ENCODE assay signal across 8 mouse cellular contexts in genomic region chr19:4213524-4213974, GRCm38 (mm10). TPM values are rescaled to one million over a fixed set of nuclear protein-coding genes. Genes with fewer than 3 reads are reported as not detected.
DNase-seq lines count a peak whose midpoint lies in the region; ATAC-seq lines count a peak whose summit lies in the region.

No protein-coding gene starts in this region.

- ATAC-seq in hindbrain, embryonic 13.5 days (ENCODE audit: low FRiP score), result no peak
- ATAC-seq in limb, embryonic 15.5 days (ENCODE audit: insufficient number of reproducible peaks, low FRiP score, low TSS enrichment, low read depth), result no peak
- peak; percentile 3; the same call in 1 of the 2 replicates for ATAC-seq in stomach, embryonic 15.5 days (ENCODE audit: insufficient read depth, low FRiP score, low read depth)

- 3% methylated on average over 9 of the region's 9 CpGs for WGBS in hindbrain, embryonic 13.5 days
- 13% methylated on average over 9 of the region's 9 CpGs for WGBS in limb, embryonic 15.5 days
- 10% methylated on average over 9 of the region's 9 CpGs for WGBS in stomach, embryonic 15.5 days

- DNase-seq in heart, adult 11 months, result peak; percentile 95
- no peak for DNase-seq in heart, adult 8-10 months (ENCODE audit: low spot score)
- DNase-seq in NIH3T3 (ENCODE audit: low read depth), result peak; percentile 95
- DNase-seq in layer of hippocampus, adult 18-20 months (ENCODE audit: low spot score in 2 of 2), result no peak
- DNase-seq in frontal cortex, postnatal 14 days (ENCODE audit: low spot score in 2 of 2), result no peak

- H3K9me3 ChIP-seq in hindbrain, embryonic 13.5 days, result no peaks in the 10 kb centered on the region
- H3K9me3 ChIP-seq in limb, embryonic 15.5 days, result no peaks in the 10 kb centered on the region
- no peaks in the 10 kb centered on the region for H3K9me3 ChIP-seq in stomach, embryonic 15.5 days

- H3K4me1 ChIP-seq in hindbrain, embryonic 13.5 days (replicated peaks), result peaks cover 44% of the 10 kb centered on the region
- H3K4me1 ChIP-seq in limb, embryonic 15.5 days, result peaks cover 62% of the 10 kb centered on the region
- H3K4me1 ChIP-seq in stomach, embryonic 15.5 days, result peaks cover 42% of the 10 kb centered on the region

- no peak overlapping the region; the same call in 1 of the 2 replicates for H3K4me3 ChIP-seq in hindbrain, embryonic 13.5 days
- peak overlapping the region; percentile 91 for H3K4me3 ChIP-seq in limb, embryonic 15.5 days
- peak overlapping the region; percentile 57 for H3K4me3 ChIP-seq in stomach, embryonic 15.5 days (replicated peaks)

- H3K9ac ChIP-seq in hindbrain, embryonic 13.5 days, result peak overlapping the region; percentile 75; the same call in 1 of the 2 replicates
- H3K9ac ChIP-seq in limb, embryonic 15.5 days, result no peak overlapping the region
- peak overlapping the region; percentile 91; the same call in 1 of the 2 replicates for H3K9ac ChIP-seq in stomach, embryonic 15.5 days

- peaks cover 85% of the 10 kb centered on the region for H3K27me3 ChIP-seq in hindbrain, embryonic 13.5 days
- H3K27me3 ChIP-seq in limb, embryonic 15.5 days, result no peaks in the 10 kb centered on the region
- H3K27me3 ChIP-seq in stomach, embryonic 15.5 days (replicated peaks), result no peaks in the 10 kb centered on the region

- H3K27ac ChIP-seq in hindbrain, embryonic 13.5 days, result no peak overlapping the region
- peak overlapping the region; percentile 96 for H3K27ac ChIP-seq in limb, embryonic 15.5 days
- H3K27ac ChIP-seq in stomach, embryonic 15.5 days, result peak overlapping the region; percentile 92

- no peaks in the 10 kb centered on the region for H3K36me3 ChIP-seq in hindbrain, embryonic 13.5 days
- H3K36me3 ChIP-seq in limb, embryonic 15.5 days, result no peaks in the 10 kb centered on the region
- no peaks in the 10 kb centered on the region for H3K36me3 ChIP-seq in stomach, embryonic 15.5 days

- H3K4me2 ChIP-seq in hindbrain, embryonic 13.5 days, result peak overlapping the region; percentile 91
- peak overlapping the region; percentile 80 for H3K4me2 ChIP-seq in limb, embryonic 15.5 days
- peak overlapping the region; percentile 92 for H3K4me2 ChIP-seq in stomach, embryonic 15.5 days

RNA-seq across cellular contexts. Expression of gene Clcf1, which starts 0.5 kb away (rescaled TPM):
- 1 to 10 TPM in 2 of 4 experiments, under 1 TPM in 2; 0.57 to 1.6 (median 1.0) TPM for total RNA-seq in heart, adult 8-10 months (2022)
- polyA plus RNA-seq in hindbrain, embryonic 13.5 days (2015; fragmentation: Nextera tagmentation; extraction: Ambion mirVana), result 0.58 and 1.0 TPM in 2 replicates
- 8.1 and 8.4 TPM in 2 replicates for polyA plus RNA-seq in limb, embryonic 15.5 days (2015; fragmentation: Nextera tagmentation; extraction: Ambion mirVana)
- 5.4 and 6.2 TPM in 2 replicates for polyA plus RNA-seq in stomach, embryonic 15.5 days (2015; fragmentation: Nextera tagmentation; extraction: Ambion mirVana)
- under 1 TPM; 0.38 to 0.57 TPM for total RNA-seq in layer of hippocampus, adult 18-20 months (2021)

RNA-seq across cellular contexts. Expression of gene AC109138.7, which starts 0.6 kb away (rescaled TPM):
- under 1 TPM in 1 of 4 experiments, not detected in 3; 0.87 TPM for total RNA-seq in heart, adult 8-10 months (2022)
- not detected in 2 replicates for polyA plus RNA-seq in hindbrain, embryonic 13.5 days (2015; fragmentation: Nextera tagmentation; extraction: Ambion mirVana)
- polyA plus RNA-seq in limb, embryonic 15.5 days (2015; fragmentation: Nextera tagmentation; extraction: Ambion mirVana), result not detected in 2 replicates
- not detected in 2 replicates for polyA plus RNA-seq in stomach, embryonic 15.5 days (2015; fragmentation: Nextera tagmentation; extraction: Ambion mirVana)
- not detected for total RNA-seq in layer of hippocampus, adult 18-20 months (2021)

RNA-seq across cellular contexts. Expression of gene Rad9a, which starts 12.1 kb away (rescaled TPM):
- 1 to 10 TPM; 5.3 to 6.2 (median 5.6) TPM for total RNA-seq in heart, adult 8-10 months (2022)
- polyA plus RNA-seq in hindbrain, embryonic 13.5 days (2015; fragmentation: Nextera tagmentation; extraction: Ambion mirVana), result 20.4 and 24.6 TPM in 2 replicates
- polyA plus RNA-seq in limb, embryonic 15.5 days (2015; fragmentation: Nextera tagmentation; extraction: Ambion mirVana), result 31.6 and 33.5 TPM in 2 replicates
- polyA plus RNA-seq in stomach, embryonic 15.5 days (2015; fragmentation: Nextera tagmentation; extraction: Ambion mirVana), result 25.4 and 27.4 TPM in 2 replicates
- 1 to 10 TPM; 7.9 to 9.6 TPM for total RNA-seq in layer of hippocampus, adult 18-20 months (2021)

RNA-seq across cellular contexts. Expression of gene Pold4, which starts 18.1 kb away (rescaled TPM):
- 10 to 100 TPM; 11.9 to 17.5 (median 14.3) TPM for total RNA-seq in heart, adult 8-10 months (2022)
- polyA plus RNA-seq in hindbrain, embryonic 13.5 days (2015; fragmentation: Nextera tagmentation; extraction: Ambion mirVana), result 19.7 and 20.2 TPM in 2 replicates
- polyA plus RNA-seq in limb, embryonic 15.5 days (2015; fragmentation: Nextera tagmentation; extraction: Ambion mirVana), result 27.7 and 35.9 TPM in 2 replicates
- 26.7 and 36.4 TPM in 2 replicates for polyA plus RNA-seq in stomach, embryonic 15.5 days (2015; fragmentation: Nextera tagmentation; extraction: Ambion mirVana)
- total RNA-seq in layer of hippocampus, adult 18-20 months (2021), result 10 to 100 TPM; 14.4 to 16.5 TPM

RNA-seq across cellular contexts. Expression of gene Ppp1ca, which starts 21.7 kb away (rescaled TPM):
- 100 to 1,000 TPM; 261 to 310 (median 281) TPM for total RNA-seq in heart, adult 8-10 months (2022)
- polyA plus RNA-seq in hindbrain, embryonic 13.5 days (2015; fragmentation: Nextera tagmentation; extraction: Ambion mirVana), result 609 and 611 TPM in 2 replicates
- polyA plus RNA-seq in limb, embryonic 15.5 days (2015; fragmentation: Nextera tagmentation; extraction: Ambion mirVana), result 759 and 834 TPM in 2 replicates
- polyA plus RNA-seq in stomach, embryonic 15.5 days (2015; fragmentation: Nextera tagmentation; extraction: Ambion mirVana), result 745 and 766 TPM in 2 replicates
- 100 to 1,000 TPM; 268 TPM for total RNA-seq in layer of hippocampus, adult 18-20 months (2021)

Comparison
In these comparisons a context has a peak if more than half of its experiments do, and no peak if none do; other contexts are left out.
1. DNase-seq: peak in heart, adult 11 months (single experiment) and NIH3T3 (single experiment); none in heart, adult 8-10 months (single experiment), layer of hippocampus, adult 18-20 months (0 of 2) and frontal cortex, postnatal 14 days (0 of 2).
2. Peak in every context shown above with its lines, with median percentiles within 50 percentile points of each other: H3K4me2 ChIP-seq.